Mouse (Mus musculus) lung, postnatal 0 days (tissue): ENCODE data around the gene Hrc.

Source experiments
- CTCF ChIP-seq: IDR thresholded peaks from 2 replicates; pipeline ENCODE4 v1.5.1; 2016; ENCODE audit warnings: antibody characterized with exemption, mild to moderate bottlenecking
- EP300 ChIP-seq: IDR thresholded peaks from 2 replicates; pipeline ENCODE4 v1.6.1; 2016; ENCODE audit warnings: antibody characterized with exemption, mild to moderate bottlenecking, control low read depth

DNA sequence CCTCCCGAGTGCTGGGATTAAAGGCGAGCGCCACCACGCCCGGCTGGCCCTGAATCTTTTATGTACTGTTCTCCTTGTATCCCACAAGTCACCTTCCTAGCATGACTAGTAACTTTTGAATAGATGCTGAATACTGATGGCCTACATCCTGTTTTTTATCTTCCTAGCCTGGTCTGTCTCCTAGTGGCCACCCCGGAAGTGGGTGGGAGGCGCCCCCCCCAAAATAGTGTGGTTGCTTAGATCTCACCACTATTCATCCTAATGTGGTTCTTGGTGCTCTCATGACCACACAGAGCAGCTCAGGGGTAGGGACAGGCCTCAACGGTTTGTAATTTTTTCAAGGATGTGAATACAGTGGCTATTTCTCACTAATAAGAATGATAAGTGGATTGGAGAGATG lies 39.5 kb downstream of the Hrc start:
- TF ChIP-seq CTCF (no peak), EP300 (no peak)
